Mouse (Mus musculus) neural tube, embryonic 10.5 days (tissue): ENCODE results near the gene Anks1b.

ENCODE experiments used
- DNase-seq: peaks from one replicate; pipeline ENCODE4 v3.0.0-alpha.2; 2017; ENCODE audit warnings: low spot score; ENCODE audit errors: extremely low spot score

The Anks1b gene

DNA sequence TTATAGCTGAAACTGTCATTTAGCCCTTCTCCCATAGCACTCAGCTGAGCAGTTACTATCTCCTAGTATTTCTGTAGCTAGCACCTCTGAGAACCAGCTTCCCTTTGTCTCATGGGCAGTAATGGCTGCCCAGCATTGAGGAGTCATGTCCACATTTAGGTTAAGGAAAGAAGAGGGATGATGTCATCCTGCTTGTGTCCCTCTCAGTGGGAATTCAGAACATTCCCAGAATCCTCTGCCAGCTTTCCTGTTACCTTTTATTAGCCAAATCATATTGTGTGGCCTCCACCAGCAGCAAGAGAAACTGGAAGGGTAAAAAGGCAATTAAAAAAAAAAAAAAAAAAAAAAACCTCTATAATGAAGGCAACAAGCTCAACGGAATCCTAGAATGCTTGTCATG, 851.6 kb downstream of the Anks1b start:
- no peak for DNase-seq

- DNase-seq = peak; percentile 72
Observed at GRCm38 (mm10) chr10:90728401-90729358, 855.4 kb downstream of the Anks1b start.

GRCm38 (mm10) chr10:90729527-90729926, 856.2 kb downstream of the Anks1b start:
- DNase-seq = no peak

DNA sequence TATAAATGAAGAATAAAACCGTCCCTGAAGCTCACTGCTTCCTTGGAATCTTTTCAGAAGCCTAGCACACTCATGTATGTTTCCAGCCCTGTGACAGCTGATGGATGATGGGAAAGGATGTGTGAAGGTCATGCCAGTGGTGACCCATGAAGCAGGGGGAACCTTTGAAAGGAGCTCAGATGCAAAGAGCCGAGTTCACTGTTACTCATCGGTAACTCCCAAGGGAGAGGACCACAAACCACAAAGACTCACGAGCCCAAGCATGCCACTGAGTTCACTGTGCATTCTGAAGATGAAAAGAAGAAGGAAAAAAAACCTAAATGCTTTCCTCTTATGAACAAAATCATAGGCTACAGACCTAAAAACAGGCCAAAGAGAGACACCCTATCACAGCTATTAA, 859.5 kb downstream of the Anks1b start:
- DNase-seq = no peak

GRCm38 (mm10) chr10:90733632-90734031, 860.3 kb downstream of the Anks1b start:
- DNase-seq = peak; percentile 43

DNA sequence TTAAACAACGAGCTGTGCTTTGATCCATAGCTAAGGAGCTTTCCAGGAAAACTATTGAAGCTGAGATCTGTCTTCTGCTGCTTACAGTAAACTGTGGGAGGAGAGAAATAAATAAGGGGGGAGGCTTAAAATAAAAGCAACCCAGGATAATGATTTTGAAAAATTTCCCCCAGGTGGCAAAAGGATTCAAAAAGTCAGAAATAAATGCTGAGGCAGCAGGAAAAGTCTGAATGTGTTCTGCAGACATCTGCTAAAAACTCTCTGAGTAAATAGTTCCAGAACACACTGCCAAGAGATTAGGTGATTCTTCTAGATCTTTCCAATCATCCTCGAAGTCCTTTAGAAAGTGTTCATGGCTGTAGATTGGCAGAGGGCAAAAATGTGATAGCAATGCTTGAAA, 865.2 kb downstream of the Anks1b start:
- no peak for DNase-seq

DNA sequence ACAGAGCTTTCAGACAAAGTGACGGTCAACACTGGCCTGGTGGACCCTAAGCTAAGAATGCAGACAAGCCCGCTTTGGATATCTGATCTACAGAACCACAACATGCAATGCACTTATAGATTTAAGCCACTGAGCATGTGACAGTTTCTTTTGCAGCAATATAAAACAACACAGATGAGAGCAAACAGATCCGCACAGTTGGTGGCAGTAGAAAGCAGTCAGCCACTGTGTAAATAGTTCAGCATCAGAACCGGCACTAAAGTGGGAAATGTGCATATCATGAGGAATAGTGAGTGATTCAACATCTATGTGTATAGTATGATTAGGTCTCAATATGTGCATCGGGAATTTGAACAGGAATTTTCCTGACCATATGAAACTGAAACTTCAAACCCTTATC, 867.6 kb downstream of the Anks1b start:
- no peak for DNase-seq

DNA sequence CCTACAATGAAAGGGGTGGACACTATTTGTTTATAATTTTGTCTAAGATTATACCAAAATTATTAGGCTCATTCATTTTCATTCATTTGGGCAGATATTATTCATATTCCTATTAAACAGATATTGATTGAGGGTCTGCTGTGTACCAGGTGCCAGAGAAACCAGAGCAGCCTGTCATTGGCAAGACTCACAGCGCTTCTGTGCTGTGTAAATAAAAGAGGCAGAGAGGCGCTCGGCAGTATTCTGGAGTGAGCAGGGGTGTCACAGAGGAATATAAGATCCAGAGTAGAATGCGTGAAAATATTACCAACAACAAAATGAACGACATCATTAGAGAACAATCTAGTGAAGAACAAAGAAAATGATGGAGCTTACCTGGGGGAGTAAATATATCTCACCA, 878.6 kb downstream of the Anks1b start:
- no peak for DNase-seq

DNA sequence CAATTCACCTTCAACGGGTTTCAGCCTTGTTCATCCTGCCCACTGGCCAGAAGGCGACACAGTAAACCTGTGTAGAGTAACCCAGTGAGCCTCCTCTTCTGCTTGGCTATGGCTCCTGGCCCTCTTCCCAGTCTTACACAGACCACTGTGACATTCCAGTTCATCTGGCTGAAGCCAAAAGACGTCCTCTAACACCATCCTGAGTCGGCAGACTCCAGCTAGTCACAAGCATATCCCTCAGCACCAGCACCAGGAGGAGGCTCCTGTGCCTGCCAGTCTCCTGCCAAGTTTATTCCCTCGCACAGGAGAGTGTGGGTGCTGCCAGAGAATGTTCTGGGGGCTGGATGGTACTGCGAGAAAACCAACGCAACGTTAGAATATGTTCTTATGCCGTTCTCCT, 879.8 kb downstream of the Anks1b start:
- DNase-seq = no peak

GRCm38 (mm10) chr10:90757773-90758172, 884.5 kb downstream of the Anks1b start:
- DNase-seq = no peak

GRCm38 (mm10) chr10:90759929-90760328, 886.6 kb downstream of the Anks1b start:
- no peak for DNase-seq

DNA sequence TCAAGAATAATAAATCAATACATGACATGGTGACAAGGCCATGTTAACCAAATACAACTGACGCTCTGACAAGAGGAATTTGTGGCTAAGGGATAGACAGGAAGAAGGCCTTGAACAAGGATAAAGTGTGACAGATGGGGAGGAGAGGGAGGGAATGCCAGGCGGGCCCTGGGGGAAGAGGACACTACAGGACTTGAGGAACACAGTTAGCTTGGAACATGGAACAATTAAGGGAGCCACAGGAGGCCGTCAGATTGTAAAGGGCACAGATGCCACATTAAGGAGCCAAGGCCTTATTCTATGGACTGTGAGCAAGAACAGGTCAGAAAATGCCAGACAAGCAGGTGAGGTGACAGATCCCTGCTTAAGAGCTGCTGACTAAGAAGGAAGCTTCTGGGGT, 893.0 kb downstream of the Anks1b start:
- DNase-seq = no peak

DNA sequence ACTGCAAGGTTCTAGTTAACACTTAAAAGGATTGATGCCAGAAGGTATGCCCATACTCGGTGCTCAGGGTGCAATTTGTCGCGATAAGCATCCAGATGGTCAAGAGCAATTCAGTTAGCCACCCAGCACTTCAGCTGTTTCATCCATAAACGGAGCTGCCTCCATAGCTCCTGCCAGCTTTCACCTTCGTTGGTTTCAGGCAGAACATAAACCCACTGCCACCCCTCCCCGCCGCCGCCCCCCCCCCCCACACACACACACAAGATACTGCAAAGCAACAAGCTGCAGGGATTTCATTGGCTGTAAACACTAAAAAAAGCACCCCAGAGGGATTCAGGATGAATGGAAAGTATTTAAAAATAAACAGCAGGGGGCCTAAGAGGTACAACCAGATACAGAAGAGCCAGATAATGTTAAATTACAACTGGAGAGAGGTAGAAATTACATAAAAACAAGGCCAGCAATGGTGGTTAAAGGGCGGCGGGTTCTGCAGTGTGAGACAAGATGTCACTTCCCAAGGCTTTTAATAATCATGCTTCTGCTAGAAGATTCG, 897.2 kb downstream of the Anks1b start:
- no peak for DNase-seq

DNA sequence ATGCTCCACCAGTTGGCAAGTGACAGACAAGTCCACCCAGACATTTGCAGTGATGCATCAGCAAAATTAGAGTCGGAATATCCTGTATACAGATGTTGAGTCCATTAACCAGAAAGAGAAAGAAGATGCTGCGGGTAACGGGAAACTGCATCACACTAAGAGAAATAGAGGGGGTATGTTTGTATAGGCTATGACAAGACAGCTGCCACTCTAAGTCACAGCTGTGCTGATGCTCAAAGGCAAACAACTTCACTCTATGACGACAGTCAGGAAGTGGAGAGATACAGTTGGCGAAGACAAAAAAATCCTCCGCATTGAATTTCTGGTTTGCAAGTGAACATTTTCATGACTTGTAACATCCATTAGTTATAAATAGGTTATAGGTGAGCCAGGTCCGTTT, 897.7 kb downstream of the Anks1b start:
- DNase-seq = no peak

- DNase-seq = peak; percentile 42
Observed at GRCm38 (mm10) chr10:90771471-90772226, 898.3 kb downstream of the Anks1b start.

- DNase-seq = no peak
Observed at GRCm38 (mm10) chr10:90779561-90780400, 906.5 kb downstream of the Anks1b start.

DNA sequence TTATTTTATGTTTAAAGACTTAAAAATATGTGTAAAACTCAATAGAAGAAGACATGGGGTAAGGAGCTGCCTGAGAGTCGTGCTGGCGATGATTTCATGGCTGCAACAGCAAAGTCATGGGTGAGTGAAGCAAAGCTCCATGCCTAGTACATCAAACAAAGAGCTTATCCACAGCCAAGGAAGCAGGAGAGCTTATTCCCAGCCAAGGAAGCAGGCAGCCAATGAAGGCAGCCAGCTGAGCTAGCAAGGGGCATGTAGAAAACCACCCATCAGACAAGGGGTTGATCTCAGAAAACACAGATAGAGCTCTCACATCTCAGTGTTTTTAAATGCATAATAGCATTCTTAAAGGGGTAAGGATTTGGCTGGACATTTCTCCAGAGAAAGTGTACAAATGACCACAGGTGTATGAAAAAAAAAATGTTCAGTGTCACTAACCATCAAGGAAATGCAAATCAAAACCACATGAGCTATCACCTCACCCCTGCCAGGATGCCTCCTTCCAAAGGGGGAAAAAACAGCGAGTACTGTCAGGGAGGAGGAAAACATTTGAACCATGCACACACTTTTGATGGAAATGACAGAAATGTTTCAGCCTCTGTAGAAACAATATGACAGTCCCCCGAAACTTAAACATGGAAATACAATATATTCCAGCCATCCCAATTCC, 911.8 kb downstream of the Anks1b start:
- no peak for DNase-seq

GRCm38 (mm10) chr10:90785680-90786079, 912.4 kb downstream of the Anks1b start:
- no peak for DNase-seq

- DNase-seq = no peak
Observed at GRCm38 (mm10) chr10:90803112-90803511, 929.8 kb downstream of the Anks1b start.

- no peak for DNase-seq
Observed at GRCm38 (mm10) chr10:90804602-90805095, 931.3 kb downstream of the Anks1b start.
